Mouse (Mus musculus) CH12.LX (cell line): Measurements from ENCODE around the gene Pus1. TPM values are rescaled to one million over a fixed set of nuclear protein-coding genes. Genes with fewer than 3 reads are reported as not detected.

ENCODE experiments used
- DNase-seq: peaks from one replicate; pipeline ENCODE4 v3.0.0-alpha.2; 2013; ENCODE audit errors: extremely low read depth
- H3K27ac ChIP-seq: 2 replicates; pipeline ENCODE4 v1.5.1; 2012; ENCODE audit warnings: low read depth, mild to moderate bottlenecking, control low read depth, moderate library complexity; ENCODE audit not compliant: insufficient read depth
- H3K27me3 ChIP-seq: replicated peaks from 2 replicates; pipeline ENCODE3; 2012; ENCODE audit warnings: inconsistent platforms
- H3K36me3 ChIP-seq, 2 experiments: replicated peaks in 1 of 2; 2 replicates each; pipeline versions ENCODE3 to v1.6.1; 2012; ENCODE audit warnings: inconsistent platforms in 1 of 2, low read length in 1 of 2, mild to moderate bottlenecking in 1 of 2, mixed read lengths in 1 of 2, moderate library complexity in 1 of 2; ENCODE audit not compliant: control insufficient read depth in 1 of 2, insufficient read depth in 1 of 2
- H3K4me1 ChIP-seq, 2 experiments: 2 replicates each; pipeline ENCODE4 v1.6.1; 2012; ENCODE audit warnings: inconsistent platforms in 1 of 2, moderate library complexity in 1 of 2; ENCODE audit not compliant: insufficient read depth in 2 of 2, control insufficient read depth in 1 of 2
- H3K4me2 ChIP-seq: 2 replicates; pipeline ENCODE4 v1.6.1; 2012; ENCODE audit warnings: low read depth, mild to moderate bottlenecking, control low read depth; ENCODE audit not compliant: poor library complexity, insufficient read depth, severe bottlenecking
- H3K4me3 ChIP-seq, 3 experiments: fragments of 150-350 bp in 1 of 3; sonication (generic) in 1 of 3; replicated peaks in 1 of 3; 2 replicates each; pipeline versions ENCODE3 to v1.5.1; 2011 to 2012; ENCODE audit warnings: low read depth in 2 of 3, low read length in 2 of 3, mild to moderate bottlenecking in 2 of 3, moderate library complexity in 2 of 3, control low read depth in 1 of 3, improper control_type of control experiment in 1 of 3, inconsistent platforms in 1 of 3, mixed read lengths in 1 of 3; ENCODE audit not compliant: poor library complexity in 1 of 3
- H3K79me2 ChIP-seq: replicated peaks from 2 replicates; pipeline ENCODE4 v1.6.1; 2012; ENCODE audit warnings: mild to moderate bottlenecking, moderate library complexity; ENCODE audit not compliant: control insufficient read depth, poor library complexity, insufficient read depth, severe bottlenecking; ENCODE audit errors: extremely low read depth
- H3K9ac ChIP-seq: 2 replicates; pipeline ENCODE4 v1.6.1; 2012; ENCODE audit warnings: low read depth, mild to moderate bottlenecking, control low read depth, moderate library complexity; ENCODE audit not compliant: insufficient read depth
- H3K9me3 ChIP-seq: replicated peaks from 2 replicates; pipeline ENCODE3; 2012; ENCODE audit warnings: low read length, inconsistent platforms, mixed read lengths
- BHLHE40 ChIP-seq: IDR thresholded peaks from 2 replicates; pipeline ENCODE4 v1.6.1; 2011; ENCODE audit warnings: mild to moderate bottlenecking, low read depth, low read length, improper control_type of control experiment
- CHD1 ChIP-seq: IDR thresholded peaks from 2 replicates; pipeline ENCODE4 v1.6.1; 2012; ENCODE audit warnings: low read depth, low read length, improper control_type of control experiment, inconsistent platforms
- CTCF ChIP-seq, 2 experiments: IDR thresholded peaks in 1 of 2; conservative IDR thresholded peaks in 1 of 2; 2 replicates each; pipeline ENCODE4 v1.5.1; 2011 to 2012; ENCODE audit warnings: low read depth in 2 of 2, low read length in 2 of 2, improper control_type of control experiment in 1 of 2, inconsistent platforms in 1 of 2, mild to moderate bottlenecking in 1 of 2, moderate library complexity in 1 of 2
- E2F4 ChIP-seq: IDR thresholded peaks from 2 replicates; pipeline ENCODE4 v1.6.1; 2011; ENCODE audit warnings: low read depth, low read length, improper control_type of control experiment; ENCODE audit not compliant: insufficient replicate concordance
- ELF1 ChIP-seq: IDR thresholded peaks from 2 replicates; pipeline ENCODE4 v1.6.1; 2014; ENCODE audit warnings: low read depth, mild to moderate bottlenecking, inconsistent platforms, low read length, improper control_type of control experiment
- EP300 ChIP-seq: IDR thresholded peaks from 2 replicates; pipeline ENCODE4 v1.6.1; 2011; ENCODE audit warnings: low read length, improper control_type of control experiment
- ETS1 ChIP-seq: conservative IDR thresholded peaks from 2 replicates; pipeline ENCODE4 v1.6.1; 2012; ENCODE audit warnings: low read depth, mild to moderate bottlenecking, inconsistent platforms, low read length, improper control_type of control experiment, moderate library complexity
- GABPA ChIP-seq: IDR thresholded peaks from 2 replicates; pipeline ENCODE4 v1.6.1; 2012; ENCODE audit warnings: low read depth, low read length, improper control_type of control experiment, inconsistent platforms; ENCODE audit not compliant: insufficient replicate concordance
- HCFC1 ChIP-seq: IDR thresholded peaks from 2 replicates; pipeline ENCODE4 v1.6.1; 2012; ENCODE audit warnings: low read depth, mild to moderate bottlenecking, inconsistent platforms, low read length, improper control_type of control experiment
- IRF4 ChIP-seq: IDR thresholded peaks from 2 replicates; pipeline ENCODE4 v1.6.1; 2014; ENCODE audit warnings: low read depth, mild to moderate bottlenecking, inconsistent platforms, low read length, improper control_type of control experiment
- JUND ChIP-seq: conservative IDR thresholded peaks from 2 replicates; pipeline ENCODE4 v1.6.1; 2011; ENCODE audit warnings: low read depth, low read length, improper control_type of control experiment
- KAT2A ChIP-seq: IDR thresholded peaks from 2 replicates; pipeline ENCODE4 v1.6.1; 2012; ENCODE audit warnings: low read length, improper control_type of control experiment, inconsistent platforms; ENCODE audit not compliant: insufficient replicate concordance
- MAFK ChIP-seq: IDR thresholded peaks from 2 replicates; pipeline ENCODE4 v1.6.1; 2011; ENCODE audit warnings: low read length, improper control_type of control experiment; ENCODE audit not compliant: insufficient replicate concordance
- MAX ChIP-seq: IDR thresholded peaks from 2 replicates; pipeline ENCODE4 v1.6.1; 2011; ENCODE audit warnings: low read length, improper control_type of control experiment
- MAZ ChIP-seq: IDR thresholded peaks from 2 replicates; pipeline ENCODE4 v1.6.1; 2012; ENCODE audit warnings: low read depth, mild to moderate bottlenecking, inconsistent platforms, low read length, improper control_type of control experiment, moderate library complexity
- MEF2A ChIP-seq: IDR thresholded peaks from 2 replicates; pipeline ENCODE4 v1.6.1; 2014; ENCODE audit warnings: low read depth, mild to moderate bottlenecking, inconsistent platforms, low read length, improper control_type of control experiment, borderline replicate concordance
- MXI1 ChIP-seq: IDR thresholded peaks from 2 replicates; pipeline ENCODE4 v1.6.1; 2011; ENCODE audit warnings: mild to moderate bottlenecking, low read depth, low read length, improper control_type of control experiment
- MYC ChIP-seq: IDR thresholded peaks from 2 replicates; pipeline ENCODE4 v1.6.1; 2011; ENCODE audit warnings: low read depth, mild to moderate bottlenecking, improper control_type of control experiment, low read length
- NELFE ChIP-seq: IDR thresholded peaks from 2 replicates; pipeline ENCODE4 v1.6.1; 2011; ENCODE audit warnings: low read depth, low read length, improper control_type of control experiment
- NRF1 ChIP-seq: IDR thresholded peaks from 2 replicates; pipeline ENCODE4 v1.6.1; 2014; ENCODE audit warnings: low read depth, mild to moderate bottlenecking, inconsistent platforms, low read length, improper control_type of control experiment, moderate library complexity
- POLR2A ChIP-seq: IDR thresholded peaks from 2 replicates; pipeline ENCODE4 v1.6.1; 2011; ENCODE audit warnings: low read depth, mild to moderate bottlenecking, improper control_type of control experiment, low read length
- POLR2AphosphoS2 ChIP-seq: IDR thresholded peaks from 2 replicates; pipeline ENCODE4 v1.6.1; 2011; ENCODE audit warnings: low read depth, low read length, improper control_type of control experiment
- RAD21 ChIP-seq: IDR thresholded peaks from 2 replicates; pipeline ENCODE4 v1.6.1; 2011; ENCODE audit warnings: low read depth, mild to moderate bottlenecking, low read length, improper control_type of control experiment, moderate library complexity
- SIN3A ChIP-seq: IDR thresholded peaks from 2 replicates; pipeline ENCODE4 v1.6.1; 2012; ENCODE audit warnings: low read length, improper control_type of control experiment, inconsistent platforms
- SMC3 ChIP-seq: IDR thresholded peaks from 2 replicates; pipeline ENCODE4 v1.6.1; 2011; ENCODE audit warnings: low read depth, low read length, improper control_type of control experiment
- TBP ChIP-seq: conservative IDR thresholded peaks from 2 replicates; pipeline ENCODE4 v1.6.1; 2011; ENCODE audit warnings: low read depth, low read length, improper control_type of control experiment
- TCF12 ChIP-seq: IDR thresholded peaks from 2 replicates; pipeline ENCODE4 v1.6.1; 2014; ENCODE audit warnings: low read depth, mild to moderate bottlenecking, inconsistent platforms, low read length, improper control_type of control experiment
- USF1 ChIP-seq: IDR thresholded peaks from 2 replicates; pipeline ENCODE4 v1.6.1; 2014; ENCODE audit warnings: low read depth, mild to moderate bottlenecking, inconsistent platforms, low read length, improper control_type of control experiment
- USF2 ChIP-seq: conservative IDR thresholded peaks from 2 replicates; pipeline ENCODE4 v1.6.1; 2011; ENCODE audit warnings: low read depth, low read length, improper control_type of control experiment
- ZC3H11A ChIP-seq: IDR thresholded peaks from 2 replicates; pipeline ENCODE4 v1.6.1; 2012; ENCODE audit warnings: low read depth, mild to moderate bottlenecking, inconsistent platforms, low read length, improper control_type of control experiment
- ZKSCAN1 ChIP-seq: IDR thresholded peaks from 2 replicates; pipeline ENCODE4 v1.6.1; 2012; ENCODE audit warnings: low read depth, inconsistent platforms, low read length, improper control_type of control experiment, borderline replicate concordance
- ZMIZ1 ChIP-seq: IDR thresholded peaks from 2 replicates; pipeline ENCODE4 v1.6.1; 2012; ENCODE audit warnings: low read depth, mild to moderate bottlenecking, inconsistent platforms, low read length, improper control_type of control experiment
- ZNF384 ChIP-seq: IDR thresholded peaks from 2 replicates; pipeline ENCODE4 v1.6.1; 2012; ENCODE audit warnings: low read depth, low read length, improper control_type of control experiment, inconsistent platforms
- dilution Hi-C: fragments of 300-500 bp; cut with MboI; formaldehyde crosslinking; loops from 2 replicates; pipeline ENCODE4 v1.14.3; 2020; ENCODE audit warnings: low sequenced_read_pairs; ENCODE audit not compliant: extremely low pct_unique_long_range_greater_than_20kb, extremely low pct_ligation_motif_present
- in situ Hi-C: fragments of 300-500 bp; cut with MboI; formaldehyde crosslinking; loops from 3 replicates; pipeline ENCODE4 v1.14.3; 2019; ENCODE audit warnings: low sequenced_read_pairs, low pct_ligation_motif_present, low pct_unique_long_range_greater_than_20kb, mixed read lengths
- polyA plus RNA-seq: library from polyadenylated mRNA; unstranded; fragments of >175 nt; gene quantifications from 2 replicates; pipeline ENCODE4 v1.2.1, GENCODE M21; 2012; ENCODE audit warnings: low read depth; ENCODE audit not compliant: insufficient read length
- total RNA-seq, 2 experiments: library from RNA; depleted of rRNA; stranded (reverse); fragments of 300-350 nt in 1 of 2; fragments of >200 nt in 1 of 2; gene quantifications; 2 replicates each; pipeline ENCODE4 v1.2.3; 2012 to 2014

Pus1 gene
- total and polyA plus RNA-seq, 3 experiments, result 59.1 to 84.6 (median 72.4) TPM

DNA sequence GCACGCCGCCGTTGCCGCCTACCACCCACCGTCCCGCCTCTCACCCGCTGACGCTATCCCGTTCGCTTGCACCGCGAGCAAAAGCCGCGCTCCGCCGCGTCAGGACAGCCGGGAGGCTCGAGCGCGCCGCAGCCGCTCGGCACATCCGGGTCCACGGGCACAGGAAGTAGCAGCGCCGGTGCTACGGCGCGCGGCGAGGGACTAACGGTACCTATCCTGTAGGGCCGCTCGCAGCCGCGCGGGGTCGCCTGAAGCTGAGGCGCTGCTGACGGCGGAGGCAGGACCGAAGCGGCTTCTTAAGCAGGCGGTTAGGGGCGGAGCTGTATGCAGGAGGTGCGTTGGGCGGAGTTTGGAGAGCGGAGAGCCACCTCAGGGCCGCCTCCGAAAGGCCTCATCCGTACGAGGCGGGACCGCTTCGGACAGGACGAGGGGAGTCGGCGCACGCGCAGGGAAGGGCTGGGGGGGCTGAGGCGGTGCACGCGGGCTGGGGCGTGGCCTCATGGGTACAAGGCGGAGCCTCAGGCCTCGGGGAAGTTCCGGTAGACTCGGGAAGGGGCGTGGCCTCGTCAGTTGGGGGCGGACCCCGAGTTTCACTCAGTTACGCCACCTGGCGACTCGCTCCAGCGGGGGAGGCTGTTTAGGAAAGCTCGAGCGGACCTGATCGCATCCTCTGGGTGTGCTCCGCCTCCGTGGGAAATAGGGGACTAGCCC, 9.9 kb downstream of the Pus1 start, which contains the start of gene Ep400:
TSS of gene Ep400 (minus strand) at position 270 of the 711 bp plus-strand sequence.
- H3K27ac ChIP-seq, result peak within 1 kb of the TSS; percentile 92
- peak within 1 kb of the TSS; percentile 98 for H3K4me2 ChIP-seq
- in situ Hi-C loops, result no loop called here
- DNase-seq, result peak; percentile 99
- H3K27me3 ChIP-seq, result no peaks in the 10 kb centered on the region
- TF ChIP-seq TBP, result 0 out of 2 replicates have a peak, but pooled peaks have one; percentile 38
- TF ChIP-seq MYC, result peak; percentile 73; the same call in 1 of the 2 replicates
- peak; percentile 94 for TF ChIP-seq POLR2A
- peak; percentile 56 for TF ChIP-seq MEF2A
- peak; percentile 16; the same call in 1 of the 2 replicates for TF ChIP-seq GABPA
- no peak for TF ChIP-seq USF2
- no peak for TF ChIP-seq ZC3H11A
- TF ChIP-seq TCF12, result peak; percentile 73
- peak in 1 of 2 experiments; percentile 72; a peak in 2 of 4 replicates for TF ChIP-seq CTCF (conservative IDR thresholded peaks at IDR 0.05 in 1 of 2, IDR thresholded peaks at IDR 0.05 in 1 of 2; ENCODE audit: low read depth in 2 of 2, low read length in 2 of 2)
- peak; percentile 92; the same call in 1 of the 2 replicates for TF ChIP-seq SIN3A
- TF ChIP-seq CHD1, result no peak
- TF ChIP-seq NELFE, result peak; percentile 90
- no peak; the same call in 1 of the 2 replicates for TF ChIP-seq USF1
- TF ChIP-seq IRF4, result peak; percentile 55
- peak; percentile 80 for TF ChIP-seq MAX
- TF ChIP-seq EP300, result no peak
- no peak for TF ChIP-seq ZKSCAN1
- TF ChIP-seq ZMIZ1, result peak; percentile 91
- TF ChIP-seq POLR2AphosphoS2, result peak; percentile 83
- peak; percentile 47 for TF ChIP-seq SMC3
- peak; percentile 21 for TF ChIP-seq RAD21
- TF ChIP-seq ELF1, result peak; percentile 99
- TF ChIP-seq E2F4, result no peak
- 0 out of 2 replicates have a peak, but pooled peaks have one; percentile 21 for TF ChIP-seq ETS1
- TF ChIP-seq BHLHE40, result no peak; the same call in 1 of the 2 replicates
- peak; percentile 98 for TF ChIP-seq NRF1
- TF ChIP-seq MAFK, result no peak
- TF ChIP-seq ZNF384, result no peak
- peak; percentile 91; the same call in 1 of the 2 replicates for TF ChIP-seq KAT2A
- peak; percentile 79 for TF ChIP-seq MXI1
- peak; percentile 91 for TF ChIP-seq HCFC1
- 0 out of 2 replicates have a peak, but pooled peaks have one; percentile 36 for TF ChIP-seq MAZ
- TF ChIP-seq JUND, result no peak
- H3K79me2 ChIP-seq, result peaks cover 62% of the 10 kb centered on the region
- no peaks in the 10 kb centered on the region for H3K9me3 ChIP-seq
- peak within 1 kb of the TSS; percentile 89 to 97 (median 92) for H3K4me3 ChIP-seq
- peak within 1 kb of the TSS; percentile 92 for H3K9ac ChIP-seq
- H3K4me1 ChIP-seq, result peaks cover 6 to 47% of the 10 kb centered on the region in 2 experiments
- dilution Hi-C loops, result no loop called here
- peaks cover 24 to 54% of the 10 kb centered on the region in 2 experiments for H3K36me3 ChIP-seq
